Mouse (Mus musculus): ENCODE results near the gene Rhod.

Rhod gene

DNA sequence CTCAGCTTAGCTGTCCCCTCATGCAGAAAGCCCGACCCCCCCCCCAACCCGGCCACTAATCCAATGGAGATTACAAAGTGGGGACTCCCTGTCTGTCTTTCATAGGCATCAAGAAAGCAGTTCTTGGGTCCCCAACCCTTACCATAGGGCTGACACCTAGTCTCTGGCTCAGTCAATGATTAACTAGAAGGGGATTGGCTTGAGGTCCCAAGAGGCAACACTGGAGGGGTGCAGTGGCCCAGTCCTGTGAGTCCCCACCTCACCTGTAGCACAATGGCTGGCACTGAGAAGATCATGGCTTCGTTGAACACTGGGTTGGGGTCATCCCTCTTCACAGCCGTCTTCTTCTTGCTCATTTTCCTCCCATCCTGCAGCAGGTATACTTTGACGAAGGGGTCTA, 11.4 kb upstream of the Rhod start:
- no peak for DNase-seq (ENCODE audit: low spot score)

DNA sequence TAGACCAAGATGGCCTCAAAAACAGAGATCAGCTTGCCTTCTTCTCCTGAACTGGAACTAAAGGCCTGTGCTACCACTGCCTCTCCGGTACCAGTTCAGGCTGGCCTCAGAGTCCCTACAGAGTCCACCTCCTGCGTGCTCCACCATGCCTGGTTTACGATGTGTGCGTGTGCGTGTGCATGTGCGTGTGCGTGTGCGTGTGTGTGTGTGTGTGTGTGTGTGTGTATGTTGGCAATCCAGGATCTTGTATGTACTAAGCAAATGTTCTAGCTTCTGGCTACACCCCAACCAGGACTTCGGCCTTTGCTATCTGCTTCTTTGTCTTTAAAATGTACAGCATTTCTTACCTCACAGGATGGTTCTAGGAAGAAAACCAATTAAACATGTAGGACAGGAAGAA, 10.0 kb upstream of the Rhod start:
- DNase-seq (ENCODE audit: low spot score), result no peak

DNA sequence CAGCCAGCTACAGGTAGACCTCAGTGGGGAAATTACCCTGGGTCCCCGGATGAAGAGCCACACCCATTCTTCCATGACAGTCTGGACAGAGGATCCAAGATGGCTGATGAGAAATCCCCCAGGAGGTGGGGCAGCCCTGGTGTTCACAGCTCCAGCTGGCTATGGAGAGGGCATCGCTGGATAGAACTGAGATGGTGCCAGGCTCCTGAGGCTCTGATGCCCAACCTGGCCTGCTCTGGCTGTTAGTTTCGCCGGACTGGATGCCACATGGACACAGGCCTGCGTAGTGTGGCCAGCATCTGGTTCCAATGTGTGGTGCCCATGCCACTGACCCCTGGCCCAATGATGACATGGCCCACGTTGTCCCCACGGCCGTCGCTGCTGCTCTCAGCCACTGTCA, 8.2 kb upstream of the Rhod start:
- DNase-seq (ENCODE audit: low spot score), result no peak

DNA sequence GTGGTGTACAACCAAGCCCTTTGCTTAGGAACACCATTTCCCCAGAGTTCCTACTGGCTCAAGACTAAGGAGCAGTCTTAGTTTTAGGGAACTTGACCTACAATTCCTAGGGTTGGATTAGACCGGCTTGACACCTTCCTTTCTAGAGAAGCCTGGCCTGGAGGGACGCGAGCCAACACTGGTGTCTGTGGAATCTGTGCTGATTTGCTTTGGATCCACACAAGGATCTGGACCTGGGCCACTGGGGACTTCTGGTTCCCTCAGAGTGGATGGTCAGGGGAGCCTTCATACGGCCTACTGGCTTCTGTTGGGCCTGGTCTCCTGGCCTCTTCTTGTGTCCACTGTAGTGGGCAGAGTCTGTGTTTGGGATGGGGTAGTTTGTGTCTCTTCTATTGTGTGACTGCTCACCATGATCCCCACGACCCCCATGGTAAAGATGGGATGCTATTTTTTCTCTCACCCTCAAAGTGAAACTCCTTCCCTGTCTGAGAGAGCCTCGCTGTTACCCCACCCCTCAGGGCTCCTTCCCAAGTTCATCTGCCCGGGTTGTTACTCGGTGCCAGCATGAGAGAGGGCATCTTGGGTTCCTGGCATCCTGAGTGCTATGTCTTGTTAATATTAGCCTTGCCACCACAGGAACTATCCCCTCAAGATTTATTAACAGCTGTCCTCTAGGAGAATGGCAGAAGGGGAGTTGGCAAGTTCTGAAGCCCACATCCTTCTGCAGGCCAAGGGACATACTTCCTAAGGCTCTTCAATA, 7.6 kb upstream of the Rhod start:
- DNase-seq (ENCODE audit: low spot score), result no peak

DNA sequence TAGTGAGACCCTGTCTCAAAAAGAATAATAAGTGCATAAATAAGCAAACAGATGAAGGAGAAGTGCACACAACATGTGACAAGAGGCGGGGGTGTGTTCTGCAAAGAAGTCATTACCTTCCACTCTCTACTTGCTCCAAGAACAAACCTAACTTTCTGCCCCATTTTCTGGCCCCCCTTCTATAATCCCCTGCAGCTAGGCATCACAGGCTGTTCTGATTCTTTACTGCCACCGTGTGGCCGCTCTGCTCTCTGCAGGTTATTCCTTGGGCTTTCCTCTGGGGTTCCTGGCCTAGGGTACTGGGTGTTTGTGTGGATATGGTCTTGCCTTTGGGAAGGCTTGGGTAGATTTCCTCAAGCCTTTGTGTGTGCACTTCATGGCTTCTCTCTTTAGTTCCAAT, 3.2 kb upstream of the Rhod start:
- DNase-seq (ENCODE audit: low spot score), result peak; percentile 79

DNA sequence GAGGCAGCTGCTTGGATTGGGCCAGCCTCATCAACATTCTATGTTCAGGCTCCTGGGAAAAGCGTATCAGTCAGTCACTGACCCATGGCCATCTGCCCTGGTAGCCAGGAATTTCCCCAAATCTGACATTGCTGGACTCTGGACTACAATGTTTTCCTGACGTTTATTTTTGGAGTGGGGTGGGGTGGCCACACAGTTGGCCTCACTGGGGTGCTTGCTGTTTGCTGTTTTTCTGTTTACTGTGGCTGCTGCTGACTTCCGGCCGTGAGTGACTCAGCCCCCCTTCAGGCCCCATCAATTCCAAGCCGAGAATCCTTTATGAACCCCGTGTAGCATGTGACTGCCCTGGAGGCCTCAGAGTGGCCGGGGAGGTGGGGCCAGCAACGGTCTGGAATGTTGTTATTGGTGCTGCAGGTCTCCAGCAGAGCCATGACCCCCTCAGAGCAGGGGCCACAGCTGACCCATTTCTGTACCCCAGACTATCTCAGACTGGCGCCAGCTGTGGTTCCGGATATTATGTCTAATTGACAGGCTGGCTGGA, 2.5 kb upstream of the Rhod start:
- DNase-seq (ENCODE audit: low spot score), result no peak

DNA sequence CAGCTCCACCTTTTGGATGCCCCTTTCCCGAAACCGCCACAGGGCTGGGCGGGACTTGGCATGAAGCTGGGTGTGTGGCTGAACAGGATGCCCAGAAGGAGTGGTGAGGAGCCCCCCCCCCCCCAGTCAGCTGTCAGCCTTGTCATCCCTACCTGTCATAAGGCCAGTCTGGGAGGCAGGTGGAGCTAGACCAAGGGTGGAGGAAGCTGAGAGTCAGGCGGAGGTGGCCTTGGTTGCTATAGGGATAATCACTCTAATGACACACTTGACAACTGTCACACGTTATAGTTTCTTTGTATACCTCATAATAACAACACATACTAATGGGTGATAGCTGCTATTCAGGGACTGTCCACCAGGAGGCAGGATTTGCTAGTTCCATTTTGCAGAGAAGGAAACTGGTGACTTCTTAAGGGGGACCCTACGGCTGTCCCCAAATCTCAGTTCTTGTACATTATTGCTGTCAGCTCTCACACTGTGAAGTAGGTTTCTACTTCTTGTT, 1.9 kb upstream of the Rhod start:
- peak; percentile 49 for DNase-seq (ENCODE audit: low spot score)

DNA sequence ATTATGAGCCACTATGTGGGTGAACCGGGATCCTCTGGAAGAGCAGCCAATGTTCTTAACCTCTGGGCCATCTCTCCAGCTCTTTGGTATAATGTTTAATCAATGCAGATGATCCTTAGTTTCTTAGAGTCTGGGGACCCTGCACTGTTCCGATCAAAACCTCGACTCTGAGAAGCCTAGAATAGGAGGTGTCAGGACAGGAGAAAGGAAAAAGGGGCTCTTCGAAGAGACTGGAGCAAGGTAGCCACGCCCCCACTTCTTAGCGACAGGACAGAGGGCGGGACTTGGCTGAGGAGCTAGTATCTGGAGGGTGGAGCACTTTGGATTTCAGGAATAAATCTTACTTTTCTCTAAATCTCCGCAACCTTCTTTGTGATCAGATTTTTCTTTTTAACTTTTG, 990 bp upstream of the Rhod start:
- DNase-seq (ENCODE audit: low spot score), result no peak

DNA sequence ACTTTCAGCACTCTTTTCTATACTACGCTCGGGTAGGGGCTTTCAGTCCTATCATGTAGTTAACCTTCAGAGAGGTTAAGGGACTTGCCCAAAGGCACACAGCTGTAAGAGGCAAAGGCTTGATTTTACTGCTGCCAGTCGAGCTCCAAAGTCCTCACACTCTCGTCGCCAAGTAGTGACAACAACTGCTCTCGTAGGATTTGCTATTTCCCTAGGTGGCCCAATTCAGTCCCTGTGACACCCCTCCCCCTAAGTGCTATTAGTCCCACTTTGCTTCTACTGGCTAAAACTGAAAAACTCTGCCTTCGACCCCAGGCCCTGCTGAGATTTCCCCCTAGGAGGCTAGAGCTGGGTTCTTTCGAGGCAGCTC, 456 bp downstream of the Rhod start:
- DNase-seq (ENCODE audit: low spot score), result no peak

DNA sequence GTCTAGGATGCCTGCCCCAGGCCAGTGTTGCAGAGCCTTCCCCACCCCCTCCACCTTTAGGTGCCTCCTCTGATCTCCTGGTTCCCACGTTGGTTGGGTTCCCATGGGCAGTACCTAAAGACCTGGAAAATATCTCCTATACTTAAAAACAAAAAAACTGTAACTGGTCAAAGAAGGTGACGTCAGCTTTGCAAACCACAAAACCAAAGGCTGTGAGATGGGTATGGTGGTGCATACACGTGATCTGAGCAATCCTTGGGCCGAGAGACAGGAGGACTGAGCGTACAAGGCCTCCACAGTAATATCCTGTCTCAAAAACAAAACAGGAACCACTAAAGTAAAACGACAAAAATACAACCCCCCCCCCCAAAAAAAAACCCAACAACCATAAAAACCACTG, 1.3 kb downstream of the Rhod start:
- no peak for DNase-seq (ENCODE audit: low spot score)

DNA sequence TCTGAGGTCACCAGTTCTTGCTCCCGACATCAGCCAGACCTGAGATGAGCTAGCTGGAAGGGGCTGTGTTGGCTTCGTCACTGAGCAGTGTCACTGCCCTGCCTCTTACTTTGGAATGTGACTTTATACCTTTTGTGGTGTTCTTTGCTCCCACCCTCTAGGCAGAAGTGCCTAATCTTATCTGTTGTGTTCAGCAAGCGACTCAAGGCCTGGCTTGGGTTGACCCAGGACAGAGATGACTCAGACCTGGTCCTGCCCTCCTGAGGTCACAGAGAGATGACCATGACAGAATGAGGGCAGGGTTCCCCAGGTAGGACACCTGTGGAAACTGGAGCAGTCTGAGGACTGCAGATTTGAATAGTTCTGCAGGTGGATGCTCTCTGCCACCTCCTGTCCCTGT, 3.0 kb downstream of the Rhod start:
- DNase-seq (ENCODE audit: low spot score), result no peak

DNA sequence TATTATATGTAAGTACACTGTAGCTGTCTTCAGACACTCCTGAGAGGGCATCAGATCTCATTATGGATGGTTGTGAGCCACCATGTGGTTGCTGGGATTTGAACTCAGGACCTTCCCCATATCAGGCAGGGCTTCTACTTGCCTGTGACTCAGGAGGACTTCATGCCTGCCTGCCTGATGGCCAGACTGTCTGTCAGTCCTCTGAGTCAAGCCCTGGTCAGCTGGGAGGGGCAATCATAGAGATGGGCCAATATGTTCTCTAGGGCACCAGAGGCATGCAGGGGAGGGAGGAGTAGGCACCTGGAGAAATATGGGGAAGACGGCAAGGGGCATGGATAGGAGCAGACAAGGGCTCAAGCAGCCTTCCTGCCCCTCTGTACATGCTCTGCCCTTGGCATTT, 4.2 kb downstream of the Rhod start:
- DNase-seq (ENCODE audit: low spot score), result no peak

DNA sequence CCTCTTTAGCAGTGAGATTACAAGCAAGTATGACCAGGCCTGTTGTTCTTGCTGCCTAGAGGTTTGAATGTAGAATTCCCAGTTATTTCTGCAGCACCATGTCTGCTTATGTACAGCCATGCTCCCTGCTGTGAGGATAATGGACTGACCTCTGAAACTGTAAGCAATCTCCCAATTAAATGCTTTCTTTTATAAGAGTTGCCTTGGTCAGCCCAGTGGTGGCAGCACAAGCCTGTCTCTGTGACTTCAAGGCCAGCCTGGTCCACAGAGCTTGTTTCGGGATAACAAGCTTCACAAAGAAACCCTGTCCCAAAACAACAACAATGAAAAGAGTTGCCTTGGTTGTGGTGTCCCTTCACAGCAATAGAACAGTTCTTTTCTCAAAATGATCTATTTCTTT, 5.5 kb downstream of the Rhod start:
- no peak for DNase-seq (ENCODE audit: low spot score)

DNA sequence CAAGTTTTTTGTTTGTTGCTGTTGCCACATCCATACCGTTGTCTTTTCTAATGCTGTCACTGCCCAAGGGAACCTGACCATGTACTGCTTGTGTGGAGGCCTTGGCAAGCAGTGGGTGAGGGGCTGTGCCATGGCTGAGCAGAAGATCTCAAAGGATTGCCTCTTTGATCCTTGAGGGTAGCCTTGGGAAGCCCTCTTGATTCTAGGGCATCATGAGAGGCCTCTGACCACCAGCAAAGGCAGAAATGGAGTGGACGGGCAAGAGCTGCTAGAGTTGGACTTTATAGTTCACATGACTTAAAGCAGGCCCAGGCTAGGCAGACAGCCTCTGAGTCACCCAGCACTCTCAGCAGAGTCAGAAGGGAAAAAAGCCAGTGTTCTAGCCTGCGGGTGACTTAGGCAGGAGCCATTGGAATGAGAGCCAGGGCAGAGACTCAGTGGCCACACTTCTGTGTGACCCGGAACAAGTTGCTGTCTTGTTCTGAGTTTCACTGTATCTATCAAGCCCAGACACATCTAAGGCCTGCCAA, 9.1 kb downstream of the Rhod start:
- DNase-seq (ENCODE audit: low spot score), result no peak

DNA sequence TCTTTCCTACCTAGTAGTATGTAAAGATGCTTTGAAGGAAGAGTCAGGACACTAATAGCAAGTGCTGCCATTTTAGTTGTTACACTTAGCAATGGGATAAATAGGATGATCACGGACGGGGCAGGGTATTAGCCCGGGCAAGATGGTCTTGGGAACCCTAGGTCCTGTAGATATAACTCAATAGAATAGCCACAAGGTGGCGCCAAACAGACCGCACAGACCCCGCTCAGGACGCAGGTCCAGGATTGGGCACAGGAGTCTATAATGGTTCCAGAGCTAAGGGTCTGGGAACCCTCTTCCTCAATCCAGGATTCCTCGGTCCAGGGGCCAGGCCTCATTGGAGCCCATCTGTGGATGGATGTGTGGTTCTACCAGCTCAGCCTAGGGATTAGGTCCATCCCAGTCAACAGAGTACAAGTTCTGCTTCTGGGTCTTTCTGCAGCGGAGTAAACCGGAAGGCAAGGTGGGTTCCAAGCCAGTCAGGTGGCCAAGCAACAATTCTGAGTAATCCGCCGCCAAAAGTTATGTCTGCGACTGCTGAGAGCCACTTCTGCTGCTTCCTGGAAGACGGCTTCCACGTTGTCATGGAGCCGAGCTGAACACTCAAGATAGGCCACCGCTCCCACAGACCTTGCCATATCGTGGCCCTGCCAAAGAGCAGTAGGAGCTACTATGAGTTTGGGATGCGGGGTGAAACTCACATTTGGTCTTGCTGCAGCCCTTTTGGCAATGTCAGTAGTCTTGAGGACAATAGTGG, 13.4 kb downstream of the Rhod start:
- no peak for DNase-seq (ENCODE audit: low spot score)

DNA sequence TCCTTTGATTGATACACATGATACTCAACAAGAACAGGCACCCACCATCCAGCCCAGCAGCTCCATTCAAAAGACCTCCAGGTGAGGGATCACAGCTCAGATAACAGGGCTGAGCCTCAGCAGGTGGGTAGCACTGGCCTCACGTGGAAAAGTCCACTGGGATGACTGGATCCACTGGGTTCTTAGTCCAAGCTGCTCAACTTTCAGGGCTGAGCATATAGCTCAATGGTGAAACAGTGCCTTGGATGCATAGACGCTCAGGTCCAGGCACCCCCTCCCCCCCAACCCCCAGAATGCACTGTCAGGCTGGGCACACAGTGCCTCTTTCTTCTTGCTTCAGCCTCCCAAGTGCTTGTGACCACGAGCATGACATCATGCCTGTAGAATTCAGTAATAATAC, 16.2 kb downstream of the Rhod start:
- no peak for DNase-seq (ENCODE audit: low spot score)

DNA sequence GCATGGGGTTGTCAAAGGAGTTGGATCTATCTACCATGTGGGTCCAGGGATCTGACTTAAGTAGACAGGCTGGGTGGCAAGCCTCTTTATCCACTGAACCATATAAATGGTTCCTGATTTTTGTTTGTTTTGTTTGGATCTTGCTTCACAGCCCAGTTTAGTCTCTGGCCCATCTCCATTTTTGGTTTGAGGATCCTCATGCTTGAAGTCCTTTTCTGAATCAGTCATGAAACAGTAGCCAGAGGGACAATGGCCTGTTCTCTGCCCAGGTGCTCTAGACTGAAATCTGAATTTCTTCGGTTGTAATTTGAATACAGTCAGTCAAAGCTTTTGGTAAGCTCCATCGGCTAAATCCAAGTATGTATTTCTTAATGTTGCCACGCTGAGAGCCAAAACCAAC, 16.7 kb downstream of the Rhod start:
- DNase-seq (ENCODE audit: low spot score), result no peak

DNA sequence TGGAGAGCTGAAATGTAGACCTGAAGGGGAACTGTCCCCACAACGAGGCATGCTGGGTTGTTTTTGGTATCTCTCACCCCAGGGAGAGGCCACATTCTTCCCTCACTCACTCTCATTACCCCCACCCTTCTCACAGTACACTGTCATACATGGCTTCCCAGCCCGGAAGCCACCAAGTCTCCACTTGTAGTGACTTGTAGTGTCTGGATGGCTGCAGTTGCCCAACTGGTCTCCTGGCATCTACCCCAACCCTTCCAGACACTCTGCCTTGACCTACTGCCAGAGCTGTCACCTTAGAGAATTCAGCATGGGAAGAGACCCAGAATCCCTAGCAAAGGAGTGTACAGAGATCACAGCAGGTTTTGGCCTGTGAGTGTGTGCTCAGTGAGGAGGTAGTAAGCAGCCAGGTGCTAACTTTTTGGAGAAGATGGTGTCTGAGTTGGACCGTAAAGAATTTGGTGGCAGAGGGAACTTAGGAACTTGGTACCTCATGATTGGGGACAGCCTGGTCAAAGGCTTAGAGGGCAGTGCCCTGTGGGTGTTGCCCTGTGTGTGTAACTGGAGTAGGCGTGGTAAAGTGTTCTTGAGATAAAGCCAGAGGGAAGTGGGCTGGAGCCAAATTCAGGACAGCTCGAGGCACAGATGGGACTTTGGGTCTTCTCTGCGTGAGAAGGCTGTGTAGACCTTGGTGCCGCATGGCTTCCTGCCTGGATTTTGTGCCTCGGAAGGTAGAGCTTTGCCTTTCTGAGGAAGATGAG, 18.9 kb downstream of the Rhod start:
- no peak for DNase-seq (ENCODE audit: low spot score)

DNA sequence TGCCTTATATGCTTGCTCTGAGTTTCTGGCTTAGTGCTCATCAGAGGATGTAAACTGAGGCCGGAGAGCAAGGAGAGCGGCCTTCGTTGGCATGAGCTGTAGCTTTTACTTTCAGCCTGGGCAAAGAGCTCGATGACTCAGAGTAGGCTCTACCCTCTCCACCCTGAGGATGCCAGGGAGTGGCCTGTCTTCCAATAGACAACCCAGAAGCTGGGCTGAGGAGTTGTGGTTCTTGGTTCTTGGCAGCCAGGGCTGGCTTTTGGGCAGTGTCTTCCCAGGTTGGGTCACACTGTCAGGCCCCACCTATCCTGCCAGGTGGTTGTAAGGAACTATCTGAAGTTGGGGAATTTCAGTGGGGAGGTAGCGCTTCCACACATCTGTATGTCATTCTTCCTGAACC, 19.5 kb downstream of the Rhod start:
- DNase-seq (ENCODE audit: low spot score), result no peak

DNA sequence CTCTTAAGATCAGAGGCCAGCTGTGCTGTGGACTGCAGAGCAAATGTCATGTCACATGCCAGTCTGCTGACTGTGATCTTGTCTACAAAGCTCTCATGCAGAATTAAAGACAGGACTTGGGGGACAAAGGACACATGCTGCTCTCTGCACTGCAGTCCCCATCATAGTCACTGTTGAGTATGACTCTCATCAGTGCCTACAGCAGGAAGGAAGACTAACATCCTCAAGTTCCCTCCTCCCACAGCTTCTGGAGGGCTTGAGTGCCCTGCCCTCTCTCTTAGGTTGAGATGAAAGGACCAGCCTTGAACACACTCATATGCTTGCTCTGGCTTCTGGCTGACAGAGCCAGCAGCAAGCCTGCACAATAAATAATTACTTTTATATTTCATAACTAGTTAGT, 21.5 kb downstream of the Rhod start:
- no peak for DNase-seq (ENCODE audit: low spot score)

DNA sequence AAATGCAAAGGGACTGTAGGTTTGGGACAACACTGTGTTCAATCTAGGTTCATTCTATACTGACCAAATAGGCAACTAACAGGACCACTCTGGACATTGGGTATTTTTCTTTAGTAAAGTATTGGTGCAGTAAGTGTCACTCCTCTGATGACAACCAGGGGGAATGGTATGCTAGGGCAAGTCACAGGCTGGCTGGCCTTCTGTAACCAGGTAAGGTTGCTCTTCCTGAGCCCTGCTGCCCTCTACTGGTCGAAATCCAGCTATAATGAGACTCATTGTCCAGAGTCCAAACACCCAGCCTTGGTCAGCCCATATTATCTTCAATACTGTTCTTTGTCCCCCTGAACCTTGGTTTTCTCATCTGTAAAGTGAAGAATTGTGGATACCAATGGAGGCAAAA, 22.0 kb downstream of the Rhod start:
- DNase-seq (ENCODE audit: low spot score), result peak; percentile 78

DNA sequence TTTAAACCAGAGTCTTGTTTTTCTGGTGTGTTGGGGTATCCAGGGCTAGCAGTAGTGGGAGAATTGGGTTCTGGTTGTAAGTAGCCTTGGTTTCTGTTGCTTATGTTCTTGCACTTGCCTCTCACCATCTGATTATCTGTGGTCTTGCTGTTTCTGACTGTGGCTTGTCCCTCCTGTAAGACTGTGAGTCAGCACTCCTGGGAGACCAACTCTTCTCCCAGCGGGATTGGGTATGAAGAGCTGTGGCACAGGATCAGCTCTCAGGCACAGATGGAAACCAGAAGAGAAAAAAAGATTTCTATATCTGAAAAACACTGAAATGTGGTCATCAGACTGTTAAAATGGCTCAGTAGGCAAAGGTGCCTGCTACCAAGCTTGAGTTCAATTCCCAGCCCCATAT, 24.6 kb downstream of the Rhod start:
- DNase-seq (ENCODE audit: low spot score), result no peak

DNA sequence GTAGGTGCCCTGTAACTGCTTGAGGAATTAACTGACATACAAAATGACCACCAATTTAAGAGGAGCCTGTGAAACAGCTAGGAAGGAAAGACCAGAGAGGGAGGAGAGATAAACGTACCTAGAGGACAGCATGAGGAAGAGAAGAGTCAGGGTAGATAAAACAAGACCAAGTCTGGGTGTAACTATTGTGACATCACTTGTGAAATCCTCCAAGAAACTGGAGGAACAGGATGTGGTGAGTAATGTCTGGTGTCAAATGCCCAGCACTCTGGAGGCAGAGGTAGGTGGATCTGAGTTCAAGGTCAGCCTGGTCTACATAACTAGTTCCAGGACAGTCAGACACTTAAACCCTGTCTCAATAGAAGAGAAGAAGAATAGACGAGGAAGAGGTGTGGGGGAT, 30.2 kb downstream of the Rhod start:
- no peak for DNase-seq (ENCODE audit: low spot score)
